In genomic region chr6:91754845-91755244, GRCm38 (mm10) we compare ENCODE assay signal across 21 mouse cellular contexts.
A peak's percentile ranks its signal among the peaks of the same experiment; 100 is the strongest.
DNase-seq lines count a peak whose midpoint lies in the region; ATAC-seq and TF ChIP-seq lines count a peak whose summit lies in the region.
"Had no signal": no experiment of that assay in that cellular context is flagged by ENCODE, and none has a peak within 500 bp of the region (broad histone marks: within the 10 kb centered on the region; RNA-seq: fewer than 3 reads in every experiment).

No protein-coding gene starts in this region.

- WGBS in midbrain, embryonic 12.5 days, result 79% methylated on average over 12 of the region's 12 CpGs
- WGBS in midbrain, embryonic 11.5 days, result 81% methylated on average over 12 of the region's 12 CpGs

- H3K27ac ChIP-seq in gastrocnemius, adult 2 months, result no peak overlapping the region
- H3K27ac ChIP-seq in midbrain, embryonic 12.5 days (replicated peaks), result no peak overlapping the region
- H3K27ac ChIP-seq in midbrain, embryonic 11.5 days (ENCODE audit: low read depth, low read length), result no peak overlapping the region
- H3K27ac ChIP-seq: forebrain, embryonic 10.5 days; heart, embryonic 10.5 days; hindbrain, embryonic 14.5 days had no signal

- H3K4me3 ChIP-seq in gastrocnemius, adult 2 months, result no peak overlapping the region
- no peak overlapping the region for H3K4me3 ChIP-seq in midbrain, embryonic 12.5 days
- H3K4me3 ChIP-seq in midbrain, embryonic 11.5 days (ENCODE audit: low read depth, low read length), result no peak overlapping the region
- H3K4me3 ChIP-seq: erythroblast, embryonic 14.5 days; forebrain, embryonic 10.5 days; heart, embryonic 10.5 days; hindbrain, embryonic 10.5 days had no signal

- ATAC-seq in midbrain, embryonic 12.5 days (ENCODE audit: low FRiP score, low read depth), result no peak
- ATAC-seq in midbrain, embryonic 11.5 days (ENCODE audit: low FRiP score), result no peak
- ATAC-seq: forebrain, embryonic 14.5 days had no signal

- H3K36me3 ChIP-seq in midbrain, embryonic 12.5 days, result peaks cover 78% of the 10 kb centered on the region
- H3K36me3 ChIP-seq in midbrain, embryonic 11.5 days (ENCODE audit: control insufficient read depth, insufficient read depth, low read length), result peaks cover 7% of the 10 kb centered on the region

- intact Hi-C loops in gastrocnemius, adult 2 months (cut with DNase I), result no loop called here
- intact Hi-C loops in gastrocnemius, postnatal 36 days (cut with DNase I), result no loop called here

- H3K9me3 ChIP-seq in midbrain, embryonic 12.5 days, result no peaks in the 10 kb centered on the region
- no peaks in the 10 kb centered on the region for H3K9me3 ChIP-seq in midbrain, embryonic 11.5 days (ENCODE audit: control insufficient read depth, low read length)
- H3K9me3 ChIP-seq: forebrain, embryonic 10.5 days; heart, embryonic 10.5 days; hindbrain, embryonic 10.5 days had no signal

- 0 out of 2 replicates have a peak overlapping the region, but pooled peaks have one; percentile 17 for H3K9ac ChIP-seq in midbrain, embryonic 12.5 days (replicated peaks)
- H3K9ac ChIP-seq in midbrain, embryonic 11.5 days (ENCODE audit: low read length), result no peak overlapping the region
- H3K9ac ChIP-seq: hindbrain, embryonic 14.5 days had no signal

- TF ChIP-seq CTCF in gastrocnemius, adult 2 months (IDR thresholded peaks at IDR 0.05), result no peak

- DNase-seq in gastrocnemius, adult 2 months, result peak; percentile 19
- no peak for DNase-seq in gastrocnemius, postnatal 36 days
- DNase-seq in kidney, adult 9 months, result peak; percentile 13
- no peak for DNase-seq in kidney, postnatal 10 days
- DNase-seq in midbrain, embryonic 11.5 days (ENCODE audit: low spot score, missing footprints), result no peak
- no peak for DNase-seq in right cerebral cortex, adult 2 months (ENCODE audit: low spot score in 2 of 2)
- DNase-seq in cerebellum, adult 9-10 months, result no peak
- DNase-seq: adrenal gland, adult 8-10 months; adrenal gland, postnatal 36 days; cerebellum, adult 8-10 months; cerebellum, postnatal 25 days; heart, adult 18-20 months; heart, postnatal 14 days had no signal

- H3K4me2 ChIP-seq in midbrain, embryonic 12.5 days (replicated peaks), result no peak overlapping the region
- no peak overlapping the region for H3K4me2 ChIP-seq in midbrain, embryonic 11.5 days
- H3K4me2 ChIP-seq: hindbrain, embryonic 14.5 days had no signal

- H3K27me3 ChIP-seq in midbrain, embryonic 12.5 days, result no peaks in the 10 kb centered on the region
- no peaks in the 10 kb centered on the region for H3K27me3 ChIP-seq in midbrain, embryonic 11.5 days (ENCODE audit: control insufficient read depth, insufficient read depth, low read length)
- H3K27me3 ChIP-seq: Patski had no signal

- no peaks in the 10 kb centered on the region for H3K4me1 ChIP-seq in midbrain, embryonic 12.5 days
- H3K4me1 ChIP-seq in midbrain, embryonic 11.5 days (ENCODE audit: control insufficient read depth, insufficient read depth, low read length), result no peaks in the 10 kb centered on the region

Comparison
In these comparisons a context has a peak if more than half of its experiments do, and no peak if none do; other contexts are left out.
1. DNase-seq: peak in gastrocnemius, adult 2 months (single experiment) and kidney, adult 9 months (single experiment); none in gastrocnemius, postnatal 36 days (0 of 2), kidney, postnatal 10 days (single experiment), midbrain, embryonic 11.5 days (single experiment), right cerebral cortex, adult 2 months (0 of 2) and cerebellum, adult 9-10 months (single experiment).